Mouse (Mus musculus) hindbrain, postnatal 0 days (tissue): ENCODE results near the gene Npas3. TPM values are rescaled to one million over a fixed set of nuclear protein-coding genes. Genes with fewer than 3 reads are reported as not detected.

Source experiments
- ATAC-seq: fragments of 200-750 bp; cut with Nextera tagmentation; 2 replicates; pipeline ENCODE4 v1.8.0; 2017; ENCODE audit warnings: mild to moderate bottlenecking, moderate TSS enrichment, moderate library complexity
- DNase-seq: peaks from one replicate; pipeline ENCODE4 v3.0.0-alpha.2; 2015; ENCODE audit warnings: low spot score
- H3K27ac ChIP-seq: fragments of 300-500 bp; sonication (generic); 2 replicates; pipeline ENCODE4 v1.5.1; 2014; ENCODE audit warnings: mild to moderate bottlenecking
- H3K27me3 ChIP-seq: fragments of 300-500 bp; sonication (generic); 2 replicates; pipeline ENCODE4 v1.6.1; 2014; ENCODE audit warnings: low read length, mixed read lengths; ENCODE audit not compliant: insufficient read depth
- H3K36me3 ChIP-seq: fragments of 300-500 bp; sonication (generic); 2 replicates; pipeline ENCODE4 v1.6.1; 2014; ENCODE audit warnings: low read length, mixed read lengths; ENCODE audit not compliant: insufficient read depth
- H3K4me1 ChIP-seq: fragments of 300-500 bp; sonication (generic); 2 replicates; pipeline ENCODE4 v1.6.1; 2014; ENCODE audit warnings: antibody characterized with exemption, low read length, mixed read lengths; ENCODE audit not compliant: insufficient read depth
- H3K4me2 ChIP-seq: fragments of 300-500 bp; sonication (generic); 2 replicates; pipeline ENCODE4 v1.6.1; 2014; ENCODE audit warnings: low read depth, mild to moderate bottlenecking, low read length, moderate library complexity, mixed read lengths
- H3K4me3 ChIP-seq: fragments of 300-500 bp; sonication (generic); 2 replicates; pipeline ENCODE4 v1.5.1; 2014; ENCODE audit warnings: low read length
- H3K9ac ChIP-seq: fragments of 300-500 bp; sonication (generic); replicated peaks from 2 replicates; pipeline ENCODE4 v1.6.1; 2014; ENCODE audit warnings: mild to moderate bottlenecking, low read length, moderate library complexity, mixed read lengths
- H3K9me3 ChIP-seq: fragments of 300-500 bp; sonication (generic); 2 replicates; pipeline ENCODE4 v1.6.1; 2016; ENCODE audit warnings: low read length, mixed read lengths
- CTCF ChIP-seq: IDR thresholded peaks from 2 replicates; pipeline ENCODE4 v1.5.1; 2016; ENCODE audit warnings: antibody characterized with exemption, control low read depth, low read depth
- WGBS: fragments of 180-500 bp; shearing (Covaris S2); extraction: QIAGEN DNeasy Blood & Tissue Kit; methylation state at CpG from one replicate; pipeline ENCODE4 v1.1.7; 2014; 5-methylcytosine and 5-hydroxymethylcytosine counted together
- polyA plus RNA-seq: library from polyadenylated mRNA; unstranded; fragments of >200 nt; fragmentation: Nextera tagmentation; extraction: Ambion mirVana; gene quantifications from 2 replicates; pipeline ENCODE4 v1.2.1, GENCODE M21; 2015
- total RNA-seq: library from RNA; depleted of rRNA; stranded (reverse); fragments of >200 nt; gene quantifications from 2 replicates; pipeline ENCODE4 v1.2.3, GENCODE M21; 2014

The Npas3 gene
- total and polyA plus RNA-seq, 2 experiments from 2014 or later, result 28.0 to 53.8 TPM

- H3K4me1 ChIP-seq, result no peaks in the 10 kb centered on the region
- ATAC-seq (no peak), DNase-seq (no peak)
- H3K9ac ChIP-seq, result no peak overlapping the region
- no peaks in the 10 kb centered on the region for H3K36me3 ChIP-seq
- no peaks in the 10 kb centered on the region for H3K27me3 ChIP-seq
- H3K4me3 ChIP-seq, result no peak overlapping the region
- no peak for TF ChIP-seq CTCF
- H3K9me3 ChIP-seq, result no peaks in the 10 kb centered on the region
- no peak overlapping the region for H3K27ac ChIP-seq
- H3K4me2 ChIP-seq, result no peak overlapping the region
Observed at GRCm38 (mm10) chr12:53467549-53467948, 219.1 kb downstream of the Npas3 start.

GRCm38 (mm10) chr12:53474486-53474885, 226.0 kb downstream of the Npas3 start:
- no peaks in the 10 kb centered on the region for H3K9me3 ChIP-seq
- no peak overlapping the region for H3K4me3 ChIP-seq
- no peak overlapping the region for H3K4me2 ChIP-seq
- H3K4me1 ChIP-seq, result no peaks in the 10 kb centered on the region
- no peak for ATAC-seq
- no peak overlapping the region for H3K9ac ChIP-seq
- no peaks in the 10 kb centered on the region for H3K36me3 ChIP-seq
- TF ChIP-seq CTCF, result no peak
- H3K27me3 ChIP-seq, result no peaks in the 10 kb centered on the region
- H3K27ac ChIP-seq, result no peak overlapping the region
- no peak for DNase-seq

- Histone ChIP-seq H3K9me3 (no peaks in the 10 kb centered on the region), H3K4me2 (no peak overlapping the region), H3K27ac (no peak overlapping the region), H3K4me3 (no peak overlapping the region), H3K27me3 (no peaks in the 10 kb centered on the region), H3K9ac (no peak overlapping the region), H3K36me3 (no peaks in the 10 kb centered on the region), H3K4me1 (no peaks in the 10 kb centered on the region)
- TF ChIP-seq CTCF, result no peak
- ATAC-seq (no peak), DNase-seq (no peak)
- WGBS, result 55% methylated on average over 6 of the region's 6 CpGs
Observed at GRCm38 (mm10) chr12:53484924-53485323, 236.4 kb downstream of the Npas3 start.

DNA sequence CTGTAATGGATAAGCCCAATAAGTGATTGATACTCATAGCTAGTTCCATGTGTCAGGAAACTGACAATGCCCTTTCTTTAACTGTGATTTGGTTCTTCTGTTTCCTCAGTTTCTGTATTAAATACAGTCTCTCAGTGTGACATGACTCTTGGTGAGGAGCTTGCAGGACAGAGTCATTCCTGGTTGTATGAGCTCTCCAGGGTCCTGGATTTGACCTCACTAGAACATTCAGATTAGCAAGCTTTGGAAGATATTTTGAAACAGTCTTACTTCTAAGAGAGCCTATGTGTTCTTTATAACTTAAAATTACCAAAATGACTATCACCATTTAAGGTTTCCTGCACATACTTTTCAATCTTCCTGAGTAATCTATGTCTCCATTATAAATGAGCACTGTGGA, 247.9 kb downstream of the Npas3 start:
- H3K4me1 ChIP-seq, result no peaks in the 10 kb centered on the region
- H3K27me3 ChIP-seq, result no peaks in the 10 kb centered on the region
- TF ChIP-seq CTCF, result no peak
- no peak overlapping the region for H3K4me2 ChIP-seq
- no peak for ATAC-seq
- H3K4me3 ChIP-seq, result no peak overlapping the region
- no peak overlapping the region for H3K9ac ChIP-seq
- H3K36me3 ChIP-seq, result no peaks in the 10 kb centered on the region
- H3K9me3 ChIP-seq, result no peaks in the 10 kb centered on the region
- DNase-seq, result no peak
- H3K27ac ChIP-seq, result no peak overlapping the region

- no peak overlapping the region for H3K4me3 ChIP-seq
Observed at GRCm38 (mm10) chr12:53514885-53515284, 266.4 kb downstream of the Npas3 start.

DNA sequence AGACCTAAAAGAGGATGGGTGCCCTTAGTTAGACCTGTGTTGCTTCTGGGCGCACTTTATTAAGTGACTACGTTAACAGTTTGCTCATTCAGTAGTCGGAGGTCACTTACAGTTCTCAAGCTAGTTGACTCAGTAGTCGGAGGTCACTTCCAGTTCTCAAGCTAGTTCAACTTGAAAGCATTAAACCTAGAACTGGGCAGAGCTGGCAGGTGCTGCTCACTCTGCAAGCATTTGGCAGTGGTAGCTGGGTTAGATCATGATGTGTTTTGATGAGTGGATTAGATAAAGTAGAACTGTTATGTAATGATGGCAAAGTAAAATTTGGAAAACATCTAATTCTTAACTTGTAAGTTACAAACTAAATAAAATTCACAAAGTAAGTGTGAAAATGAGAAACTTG, 271.1 kb downstream of the Npas3 start:
- H3K4me3 ChIP-seq, result no peak overlapping the region
- no peaks in the 10 kb centered on the region for H3K4me1 ChIP-seq
- no peak for ATAC-seq
- no peaks in the 10 kb centered on the region for H3K9me3 ChIP-seq
- no peaks in the 10 kb centered on the region for H3K27me3 ChIP-seq
- WGBS, result 92% methylated on average over 4 of the region's 4 CpGs
- H3K36me3 ChIP-seq, result no peaks in the 10 kb centered on the region
- no peak for DNase-seq
- no peak overlapping the region for H3K9ac ChIP-seq
- TF ChIP-seq CTCF, result no peak
- no peak overlapping the region for H3K27ac ChIP-seq
- H3K4me2 ChIP-seq, result no peak overlapping the region

More at GRCm38 (mm10) chr12:53514885-53515284, 266.4 kb downstream of the Npas3 start:
- TF ChIP-seq CTCF, result no peak
- H3K27ac ChIP-seq, result no peak overlapping the region
- ATAC-seq (no peak), DNase-seq (peak; percentile 51)
- no peaks in the 10 kb centered on the region for H3K36me3 ChIP-seq
- 47% methylated on average over 4 of the region's 4 CpGs for WGBS
- H3K4me2 ChIP-seq, result no peak overlapping the region
- no peaks in the 10 kb centered on the region for H3K27me3 ChIP-seq
- H3K9me3 ChIP-seq, result no peaks in the 10 kb centered on the region
- H3K9ac ChIP-seq, result no peak overlapping the region
- no peaks in the 10 kb centered on the region for H3K4me1 ChIP-seq

DNA sequence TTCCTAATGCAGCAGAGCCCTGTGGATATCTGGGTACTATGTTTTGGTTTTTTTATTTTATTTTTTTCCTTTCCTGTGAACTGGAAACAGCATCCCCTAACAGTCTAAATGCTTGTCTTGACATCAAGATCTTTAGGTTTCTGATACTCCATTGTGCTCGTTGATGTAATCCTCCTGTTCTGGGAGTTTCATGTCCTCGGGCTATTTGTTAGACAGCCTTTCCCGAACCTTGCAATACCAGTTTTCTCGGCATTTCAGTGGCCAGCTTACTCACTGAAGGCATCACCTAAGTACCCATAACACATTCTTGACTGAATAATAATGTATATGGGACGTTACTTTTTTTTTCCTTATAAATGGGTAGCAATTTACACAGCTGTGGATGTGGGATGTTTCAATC, 274.2 kb downstream of the Npas3 start:
- no peak overlapping the region for H3K9ac ChIP-seq
- H3K4me2 ChIP-seq, result no peak overlapping the region
- H3K36me3 ChIP-seq, result no peaks in the 10 kb centered on the region
- H3K9me3 ChIP-seq, result no peaks in the 10 kb centered on the region
- H3K4me1 ChIP-seq, result no peaks in the 10 kb centered on the region
- no peak overlapping the region for H3K27ac ChIP-seq
- DNase-seq (no peak), ATAC-seq (no peak)
- no peaks in the 10 kb centered on the region for H3K27me3 ChIP-seq
- WGBS, result 63% methylated on average over 5 of the region's 5 CpGs
- H3K4me3 ChIP-seq, result no peak overlapping the region
- no peak for TF ChIP-seq CTCF
